Mouse (Mus musculus): ENCODE results near the gene Itga10. TPM values are rescaled to one million over a fixed set of nuclear protein-coding genes. Genes with fewer than 3 reads are reported as not detected.

Gene Itga10
- polyA plus RNA-seq, 2 experiments from 2014 or later = 0.12 TPM; not detected in 1

Other genes starting within 250 kb of the Itga10 start
- under 1 TPM in 1 of 2 experiments, not detected in 1; 0.32 TPM for gene BC107364, start 193.3 kb upstream of the Itga10 start, polyA plus RNA-seq (2017; shearing (Covaris generic))
- not detected for gene Hfe2, start 120.4 kb upstream of the Itga10 start, polyA plus RNA-seq (2017; shearing (Covaris generic))
- 100 to 1,000 TPM; 276 to 326 TPM for gene Txnip, start 87.6 kb upstream of the Itga10 start, polyA plus RNA-seq (2017; shearing (Covaris generic))
- gene Gm16253, start 68.6 kb upstream of the Itga10 start, polyA plus RNA-seq (2017; shearing (Covaris generic)) = not detected
- 10 to 100 TPM; 25.1 to 35.6 TPM for gene Polr3gl, start 51.4 kb upstream of the Itga10 start, polyA plus RNA-seq (2017; shearing (Covaris generic))
- not detected for gene Ankrd34a, start 48.9 kb upstream of the Itga10 start, polyA plus RNA-seq (2017; shearing (Covaris generic))
- gene Lix1l, start 44.4 kb upstream of the Itga10 start, polyA plus RNA-seq (2017; shearing (Covaris generic)) = under 1 TPM; 0.09 to 0.14 TPM
- gene Rbm8a, start 15.7 kb upstream of the Itga10 start, polyA plus RNA-seq (2017; shearing (Covaris generic)) = 100 to 1,000 TPM in 1 of 2 experiments, 10 to 100 TPM in 1; 98.9 to 135 TPM
- 10 to 100 TPM; 43.5 to 45.8 TPM for gene Pex11b, start 10.2 kb upstream of the Itga10 start, polyA plus RNA-seq (2017; shearing (Covaris generic))
- gene Gm42957, start 10.1 kb upstream of the Itga10 start, polyA plus RNA-seq (2017; shearing (Covaris generic)) = under 1 TPM in 1 of 2 experiments, not detected in 1; 0.09 TPM
- gene Ankrd35, start 24.5 kb downstream of the Itga10 start, polyA plus RNA-seq (2017; shearing (Covaris generic)) = under 1 TPM in 1 of 2 experiments, not detected in 1; 0.13 TPM
- gene Pias3, start 50.8 kb downstream of the Itga10 start, polyA plus RNA-seq (2017; shearing (Covaris generic)) = 10 to 100 TPM; 30.8 to 41.5 TPM
- 1 to 10 TPM; 1.1 to 1.4 TPM for gene Nudt17, start 63.0 kb downstream of the Itga10 start, polyA plus RNA-seq (2017; shearing (Covaris generic))
- 10 to 100 TPM; 67.6 to 69.6 TPM for gene Polr3c, start 82.0 kb downstream of the Itga10 start, polyA plus RNA-seq (2017; shearing (Covaris generic))
- gene Rnf115, start 82.1 kb downstream of the Itga10 start, polyA plus RNA-seq (2017; shearing (Covaris generic)) = 10 to 100 TPM; 62.2 to 68.7 TPM
- gene Pdzk1, start 183.7 kb downstream of the Itga10 start, polyA plus RNA-seq (2017; shearing (Covaris generic)) = under 1 TPM in 1 of 2 experiments, not detected in 1; 0.89 TPM
- gene Cd160, start 183.8 kb downstream of the Itga10 start, polyA plus RNA-seq (2017; shearing (Covaris generic)) = 10 to 100 TPM; 26.1 to 55.0 TPM

Data from activated CD4-positive, CD25-positive, alpha-beta regulatory T cell, adult 4 months (primary cell).